Mouse (Mus musculus): ENCODE data around the gene 1600012H06Rik. TPM values are rescaled to one million over a fixed set of nuclear protein-coding genes. Genes with fewer than 3 reads are reported as not detected.
A peak's percentile ranks its signal among the peaks of the same experiment; 100 is the strongest.

The 1600012H06Rik gene
- total RNA-seq, 2 experiments from 2014 or later, result 12.4 to 15.6 TPM

DNA sequence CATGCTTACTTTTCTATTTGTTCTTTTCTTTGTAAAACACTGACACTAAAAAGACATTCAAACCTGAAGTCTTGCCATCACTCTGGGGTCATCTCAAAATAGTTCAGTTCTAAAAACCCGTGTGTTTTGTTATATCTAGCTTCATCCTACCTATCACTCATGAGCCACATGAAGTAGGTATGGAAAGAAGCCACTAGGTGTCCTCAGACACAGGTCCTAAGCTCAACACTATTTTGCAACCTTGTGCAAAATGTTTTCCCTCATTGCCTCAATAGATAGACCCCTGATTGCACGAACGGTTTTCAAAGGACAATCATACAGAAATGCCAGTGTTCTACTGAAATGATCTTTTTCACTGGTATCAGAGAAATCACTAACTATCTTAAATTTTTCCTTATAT is 66.1 kb downstream of the 1600012H06Rik start:
- peak; percentile 74 for ATAC-seq (replicated peaks; ENCODE audit: poor library complexity, severe bottlenecking)

Other genes with a start within 250 kb of the 1600012H06Rik start
- gene Thbs2, start 248.9 kb upstream of the 1600012H06Rik start, total RNA-seq (2014; fragmentation: Nextera tagmentation), result not detected in 2 replicates
- gene Thbs2, start 248.9 kb upstream of the 1600012H06Rik start, total RNA-seq (2017), result under 0.01 TPM in 1 of 2 replicates, not detected in the other
- gene Wdr27, start within 50 bp of the 1600012H06Rik start, total RNA-seq (2014; fragmentation: Nextera tagmentation), result not detected in 2 replicates
- gene Wdr27, start within 50 bp of the 1600012H06Rik start, total RNA-seq (2017), result not detected in 2 replicates
- 109 and 115 TPM in 2 replicates for gene Phf10, start 18.1 kb downstream of the 1600012H06Rik start, total RNA-seq (2014; fragmentation: Nextera tagmentation)
- gene Phf10, start 18.1 kb downstream of the 1600012H06Rik start, total RNA-seq (2017), result 56.3 and 73.7 TPM in 2 replicates
- gene 9030025P20Rik, start 35.3 kb downstream of the 1600012H06Rik start, total RNA-seq (2014; fragmentation: Nextera tagmentation), result 6.5 and 10.5 TPM in 2 replicates
- gene 9030025P20Rik, start 35.3 kb downstream of the 1600012H06Rik start, total RNA-seq (2017), result 4.7 and 6.3 TPM in 2 replicates
- gene Gm3417, start 35.6 kb downstream of the 1600012H06Rik start, total RNA-seq (2014; fragmentation: Nextera tagmentation), result 0.58 and 5.6 TPM in 2 replicates
- gene Gm3417, start 35.6 kb downstream of the 1600012H06Rik start, total RNA-seq (2017), result 1.8 and 2.2 TPM in 2 replicates
- 1.9 and 3.1 TPM in 2 replicates for gene Gm3435, start 67.0 kb downstream of the 1600012H06Rik start, total RNA-seq (2014; fragmentation: Nextera tagmentation)
- gene Gm3435, start 67.0 kb downstream of the 1600012H06Rik start, total RNA-seq (2017), result 2.4 and 4.0 TPM in 2 replicates
- gene Ermard, start 98.0 kb downstream of the 1600012H06Rik start, total RNA-seq (2014; fragmentation: Nextera tagmentation), result 53.5 and 87.9 TPM in 2 replicates
- 27.9 and 32.3 TPM in 2 replicates for gene Ermard, start 98.0 kb downstream of the 1600012H06Rik start, total RNA-seq (2017)
- gene Tcte3, start 98.3 kb downstream of the 1600012H06Rik start, total RNA-seq (2014; fragmentation: Nextera tagmentation), result not detected in 2 replicates
- not detected in 2 replicates for gene Tcte3, start 98.3 kb downstream of the 1600012H06Rik start, total RNA-seq (2017)
- gene Gm3448, start 98.4 kb downstream of the 1600012H06Rik start, total RNA-seq (2014; fragmentation: Nextera tagmentation), result 3.2 and 4.3 TPM in 2 replicates
- gene Gm3448, start 98.4 kb downstream of the 1600012H06Rik start, total RNA-seq (2017), result 3.9 and 9.9 TPM in 2 replicates

Measured in granulocyte monocyte progenitor cell, adult 5-6 weeks (primary cell).